Mouse (Mus musculus) heart, postnatal 10 days (tissue): ENCODE data around the gene Nfyc. TPM values are rescaled to one million over a fixed set of nuclear protein-coding genes. Genes with fewer than 3 reads are reported as not detected.

ENCODE experiments used
- DNase-seq, 2 experiments: peaks; one replicate each; pipeline ENCODE4 v3.0.0; 2021
- intact Hi-C: fragments of 180-260 bp; cut with DNase I; formaldehyde crosslinking; loops from one replicate; pipeline ENCODE4 v1.15.1; 2025
- total RNA-seq, 2 experiments: library from RNA; stranded (reverse); gene quantifications; 2 replicates each; pipeline ENCODE4 v1.2.3; 2021

The Nfyc gene
- total RNA-seq, 2 experiments from 2014 or later: 75.4 to 78.0 TPM

- intact Hi-C loops: loop anchor here (1.0 to 5.0 kb wide), 2 partner anchors 132 to 166 kb away; no protein-coding TSS in a partner anchor
- DNase-seq: no peak
Measured at GRCm38 (mm10) chr4:120755801-120756200, 75.6 kb downstream of the Nfyc start.

DNA sequence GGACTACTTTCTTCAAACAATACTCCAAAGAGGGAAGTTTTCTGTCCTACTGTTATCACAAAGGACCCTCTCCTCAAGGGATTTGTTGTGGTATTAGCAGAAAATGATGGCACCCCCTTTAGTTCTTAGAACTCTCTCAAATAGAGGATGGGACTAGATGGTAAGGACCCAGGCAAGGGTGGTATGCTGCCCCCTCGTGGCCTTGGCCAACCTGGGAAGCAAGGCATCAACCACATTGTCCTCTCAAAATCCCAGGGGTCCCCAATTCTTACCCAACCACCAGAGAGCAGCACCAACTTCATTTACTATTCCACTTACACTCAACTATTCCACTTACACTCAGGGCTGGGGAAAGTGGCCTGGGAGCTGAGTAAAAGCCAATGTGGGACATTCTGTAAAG is 76.1 kb downstream of the Nfyc start:
- peak; percentile 79 to 89 for DNase-seq
- intact Hi-C loops: loop anchor here (1.0 to 5.0 kb wide), 2 partner anchors 132 to 166 kb away; no protein-coding TSS in a partner anchor

GRCm38 (mm10) chr4:120749601-120750000 is 81.8 kb downstream of the Nfyc start:
- DNase-seq: no peak
- intact Hi-C loops: loop anchor here (5.0 kb wide), 1 partner anchor 67 kb away; no protein-coding TSS in a partner anchor

GRCm38 (mm10) chr4:120747941-120748866 is 83.2 kb downstream of the Nfyc start, which contains the start of gene Kcnq4:
Gene Kcnq4, minus strand, starts transcription at chr4:120748612.
- intact Hi-C loops: loop anchor here (5.0 kb wide), 1 partner anchor 66 kb away; no protein-coding TSS in a partner anchor
- no peak for DNase-seq

DNA sequence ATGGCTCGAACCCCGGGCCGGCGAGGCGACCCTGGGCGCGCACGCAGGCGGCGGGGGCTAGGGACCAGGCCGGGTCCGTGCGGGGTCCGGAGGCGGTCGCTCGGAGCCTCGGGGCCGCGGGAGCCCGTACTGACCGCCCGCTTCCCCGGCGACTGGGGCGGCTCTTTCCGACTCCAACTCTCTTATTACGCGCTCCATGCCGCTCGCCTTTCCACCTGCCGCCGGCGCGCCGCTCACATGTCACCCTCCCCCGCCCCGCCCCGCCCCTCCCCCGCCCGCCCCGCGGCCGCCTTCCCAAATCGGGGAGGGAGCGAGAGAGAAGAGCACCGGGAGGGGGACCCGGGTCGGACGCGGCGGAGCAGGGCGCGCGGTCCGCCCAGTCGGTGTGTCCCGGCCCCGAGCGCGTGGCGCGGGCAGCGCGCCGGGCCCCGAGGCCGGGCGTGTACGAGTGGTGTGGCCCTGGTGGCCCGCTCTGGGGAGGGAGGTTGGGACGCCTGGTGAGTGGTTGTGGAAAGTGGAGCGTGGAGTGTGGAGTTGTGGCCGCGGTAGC is 84.1 kb downstream of the Nfyc start:
- DNase-seq: peak in 1 of 2 experiments; percentile 33
- intact Hi-C loops: loop anchor here (5.0 kb wide), 1 partner anchor 65 kb away; no protein-coding TSS in a partner anchor

- peak in 1 of 2 experiments; percentile 35 for DNase-seq
- intact Hi-C loops: loop anchor here (5.0 kb wide), 1 partner anchor 64 kb away; no protein-coding TSS in a partner anchor
Measured at GRCm38 (mm10) chr4:120746552-120747150, 84.7 kb downstream of the Nfyc start.

DNA sequence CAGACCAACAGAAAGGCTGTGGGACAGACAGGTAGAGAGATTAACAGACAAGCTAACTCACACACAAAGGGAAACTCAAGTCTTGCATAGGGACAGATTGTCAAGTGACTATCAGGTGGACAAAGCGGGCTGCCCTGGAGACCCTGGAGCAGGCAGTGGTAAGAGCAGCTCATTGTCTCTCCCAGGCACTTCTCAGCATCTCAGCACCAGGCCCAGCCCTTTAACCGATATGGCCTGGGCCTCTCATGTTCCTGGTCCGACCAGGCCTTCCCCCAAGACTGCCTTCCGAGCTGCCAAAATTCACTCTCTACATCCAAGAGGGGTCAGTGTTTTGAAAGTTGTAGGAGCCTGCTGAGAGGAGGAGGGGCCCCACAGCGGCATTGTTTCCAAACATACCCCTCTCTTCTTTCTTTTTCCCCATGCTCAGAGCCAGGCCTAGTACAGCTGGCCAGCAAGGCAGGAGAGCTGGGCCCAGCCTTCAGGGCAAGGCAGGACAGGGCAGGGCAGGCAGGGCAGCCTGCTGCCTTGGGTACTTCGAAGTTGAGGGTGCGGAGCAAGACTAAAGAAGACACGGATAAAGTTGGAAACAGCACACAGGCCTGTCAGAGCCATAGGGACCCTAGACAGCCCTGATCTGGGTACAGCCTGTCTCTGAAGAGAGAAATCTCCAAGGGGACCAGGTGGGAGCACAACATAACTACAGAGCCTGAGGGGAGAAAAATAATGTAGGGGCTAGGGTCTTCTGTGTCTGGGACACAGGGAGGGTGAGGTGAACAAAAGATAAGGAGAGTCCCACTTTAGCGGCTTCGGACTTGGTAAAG is 85.4 kb downstream of the Nfyc start:
- peak in 1 of 2 experiments; percentile 37 for DNase-seq
- intact Hi-C loops: loop anchor here (5.0 kb wide), 1 partner anchor 64 kb away; no protein-coding TSS in a partner anchor

DNA sequence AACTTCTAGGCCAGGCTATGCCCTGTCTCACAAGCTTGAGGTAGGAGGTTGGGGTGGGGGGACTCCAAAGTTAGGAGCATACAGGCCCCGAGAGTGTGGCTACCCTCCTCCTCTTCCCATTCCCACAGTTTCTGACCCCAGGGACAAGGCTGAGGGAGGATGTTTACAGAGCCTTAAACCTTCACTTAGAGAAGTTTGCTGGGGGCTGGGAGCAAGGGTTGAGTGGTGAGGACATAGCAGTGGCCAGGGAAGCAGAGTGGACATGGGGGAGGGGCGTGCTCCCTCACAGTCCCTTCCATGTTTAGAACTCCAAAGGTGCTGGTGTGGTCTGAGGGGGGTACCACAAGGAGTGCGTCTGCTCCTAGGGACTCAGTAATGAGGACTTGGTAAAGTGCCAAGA is 87.7 kb downstream of the Nfyc start:
- no peak for DNase-seq
- intact Hi-C loops: loop anchor here (5.0 kb wide), 1 partner anchor 151 kb away; no protein-coding TSS in a partner anchor

DNA sequence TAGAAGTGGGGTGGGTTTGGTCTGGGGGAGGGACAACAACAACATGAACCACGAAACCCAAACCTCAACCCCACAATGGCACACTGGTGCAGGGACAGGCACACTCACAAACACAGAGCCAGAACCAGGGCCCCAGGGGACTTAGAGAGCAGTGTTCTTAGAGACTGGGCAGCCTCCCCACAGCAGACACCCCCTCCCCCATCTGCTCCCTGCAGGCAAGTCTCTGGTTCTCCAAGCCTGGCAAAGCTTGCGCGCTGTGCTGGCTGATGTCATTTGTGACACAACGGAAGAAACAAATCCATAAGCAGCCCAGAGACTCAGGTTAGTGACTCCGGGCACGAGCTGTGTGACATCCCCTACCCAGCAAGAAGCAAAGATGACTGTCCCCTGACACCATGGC is 90.1 kb downstream of the Nfyc start:
- intact Hi-C loops: loop anchor here (5.0 kb wide), 1 partner anchor 149 kb away; no protein-coding TSS in a partner anchor
- DNase-seq: peak; percentile 41 to 45

- intact Hi-C loops: no loop called here
- no peak for DNase-seq
Measured at GRCm38 (mm10) chr4:120734012-120734622, 97.3 kb downstream of the Nfyc start.

DNA sequence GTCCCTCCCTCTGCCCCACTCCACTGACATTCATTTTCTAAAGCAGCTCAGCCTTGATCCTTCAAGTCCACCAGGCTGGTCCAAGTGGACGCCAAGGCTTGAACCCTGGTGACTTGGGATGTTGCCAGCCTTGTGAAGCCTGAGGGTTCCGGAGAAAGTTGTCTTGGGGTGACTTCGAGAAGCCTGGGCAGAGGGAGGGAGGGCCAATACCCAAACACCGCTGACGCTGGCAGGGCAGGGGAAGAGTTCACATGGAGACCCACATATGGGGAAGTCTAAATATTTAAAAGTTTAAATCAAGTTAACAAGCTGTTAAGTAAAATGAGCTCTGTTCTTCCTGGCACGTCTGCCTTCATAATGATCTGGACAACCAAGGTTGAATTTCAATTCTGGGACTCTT is 98.6 kb downstream of the Nfyc start:
- intact Hi-C loops: no loop called here
- DNase-seq: no peak

GRCm38 (mm10) chr4:120731030-120731644 is 100.2 kb downstream of the Nfyc start:
- intact Hi-C loops: no loop called here
- DNase-seq: peak; percentile 72 to 75

- intact Hi-C loops: no loop called here
- DNase-seq: no peak
Measured at GRCm38 (mm10) chr4:120730574-120730973, 100.8 kb downstream of the Nfyc start.

- intact Hi-C loops: no loop called here
- peak; percentile 65 to 78 for DNase-seq
Measured at GRCm38 (mm10) chr4:120730146-120730545, 101.2 kb downstream of the Nfyc start.

DNA sequence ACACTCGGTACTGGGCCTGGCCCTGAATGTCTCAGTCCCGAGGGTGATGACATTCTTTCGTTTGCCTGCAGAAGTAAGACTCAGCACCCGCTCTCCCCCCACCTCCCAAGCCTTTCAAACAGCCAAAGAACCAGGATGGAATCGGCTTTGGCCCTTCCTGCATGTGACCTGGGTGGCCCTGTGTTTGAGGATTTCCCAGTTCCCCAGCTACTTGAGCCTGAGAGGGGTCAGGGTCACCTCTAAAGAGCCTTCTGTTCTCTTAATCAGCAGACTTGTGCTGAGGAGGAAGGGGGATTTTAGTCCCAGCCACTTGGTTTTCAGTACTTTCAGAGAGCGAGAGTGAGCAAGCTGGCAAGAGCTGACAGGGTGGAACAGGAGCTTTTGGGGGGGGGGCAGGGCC is 101.9 kb downstream of the Nfyc start:
- DNase-seq: no peak
- intact Hi-C loops: no loop called here

- peak in 1 of 2 experiments; percentile 36 for DNase-seq
Measured at GRCm38 (mm10) chr4:120727842-120728241, 103.5 kb downstream of the Nfyc start.

DNA sequence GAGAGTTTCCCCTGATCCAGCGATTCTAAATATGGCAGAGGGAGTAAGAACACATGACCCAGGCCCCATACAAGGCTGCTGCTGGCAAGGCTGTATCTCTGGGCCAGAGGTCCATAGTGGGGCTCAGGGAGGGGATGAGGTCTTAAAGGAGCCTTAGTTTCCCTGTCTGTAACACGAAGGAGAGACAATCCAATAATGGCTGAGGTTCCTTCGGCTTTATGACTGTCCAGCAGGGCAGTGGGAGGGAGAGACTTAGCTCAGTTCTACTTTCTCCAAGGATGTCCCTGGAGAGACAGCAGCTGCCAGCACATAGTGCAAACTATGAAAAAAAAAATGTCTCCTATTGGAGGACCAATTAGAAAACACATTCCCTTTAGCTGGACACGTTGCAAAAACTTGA is 105.2 kb downstream of the Nfyc start:
- intact Hi-C loops: no loop called here
- peak; percentile 76 to 77 for DNase-seq

More at GRCm38 (mm10) chr4:120727842-120728241, 103.5 kb downstream of the Nfyc start:
- intact Hi-C loops: no loop called here

- intact Hi-C loops: no loop called here
- DNase-seq: peak; percentile 50 to 63
Measured at GRCm38 (mm10) chr4:120725516-120726090, 105.8 kb downstream of the Nfyc start.

DNA sequence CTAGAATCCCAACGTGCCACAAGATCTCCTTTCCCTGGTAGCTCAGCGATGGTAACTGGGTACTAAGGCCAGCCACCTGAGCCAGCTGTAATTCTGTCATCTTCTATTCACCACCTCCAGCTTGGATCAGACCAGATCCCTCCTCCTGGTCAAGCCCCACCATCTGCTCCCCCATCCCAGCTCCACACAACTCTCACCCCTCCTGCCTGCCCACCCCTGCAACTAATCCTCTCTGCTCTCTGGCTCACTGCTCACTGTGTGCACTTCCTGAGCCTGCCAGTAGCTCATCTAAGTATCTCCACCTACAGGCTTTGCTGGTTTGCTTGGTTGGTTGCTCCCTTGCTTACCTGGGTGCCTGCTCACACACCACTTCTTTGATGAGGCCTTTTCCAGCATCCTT is 109.8 kb downstream of the Nfyc start:
- DNase-seq: no peak
- intact Hi-C loops: no loop called here
